Mouse (Mus musculus) MEL (cell line): ENCODE data around the gene Cstf1.

Source experiments
- BHLHE40 ChIP-seq: IDR thresholded peaks from 2 replicates; pipeline ENCODE4 v1.6.1; 2012; ENCODE audit warnings: low read depth, mild to moderate bottlenecking, inconsistent platforms, low read length, improper control_type of control experiment, borderline replicate concordance
- CTCF ChIP-seq, 3 experiments: IDR thresholded peaks in 2 of 3; conservative IDR thresholded peaks in 1 of 3; 2 replicates each; pipeline ENCODE4 v1.5.1; 2011 to 2012; ENCODE audit warnings: low read length in 3 of 3, low read depth in 2 of 3, mild to moderate bottlenecking in 2 of 3, improper control_type of control experiment in 1 of 3, inconsistent platforms in 1 of 3, mixed read lengths in 1 of 3, moderate library complexity in 1 of 3; ENCODE audit not compliant: control insufficient read depth in 1 of 3, insufficient read depth in 1 of 3, poor library complexity in 1 of 3, severe bottlenecking in 1 of 3
- EP300 ChIP-seq, 2 experiments: IDR thresholded peaks; 2 replicates each; pipeline ENCODE4 v1.6.1; 2011; ENCODE audit warnings: improper control_type of control experiment in 2 of 2, low read length in 2 of 2, low read depth in 1 of 2, mild to moderate bottlenecking in 1 of 2

GRCm38 (mm10) chr2:172384715-172385114 is 14.2 kb downstream of the Cstf1 start:
- TF ChIP-seq CTCF (IDR thresholded peaks at IDR 0.05 in 2 of 3, conservative IDR thresholded peaks at IDR 0.05 in 1 of 3; ENCODE audit: control insufficient read depth in 1 of 3, insufficient read depth in 1 of 3, low read depth in 2 of 3, low read length in 3 of 3, poor library complexity in 1 of 3, severe bottlenecking in 1 of 3) (no peak), BHLHE40 (no peak), EP300 (IDR thresholded peaks at IDR 0.05; ENCODE audit: low read depth in 1 of 2, low read length in 2 of 2) (no peak)
